Mouse (Mus musculus) right cerebral cortex, adult 18-20 months (tissue): ENCODE data around the gene Hmgb1.

Experiments used
- DNase-seq: peaks from one replicate; pipeline ENCODE4 v3.0.0; 2022; ENCODE audit warnings: mixed read lengths

Hmgb1 gene

DNA sequence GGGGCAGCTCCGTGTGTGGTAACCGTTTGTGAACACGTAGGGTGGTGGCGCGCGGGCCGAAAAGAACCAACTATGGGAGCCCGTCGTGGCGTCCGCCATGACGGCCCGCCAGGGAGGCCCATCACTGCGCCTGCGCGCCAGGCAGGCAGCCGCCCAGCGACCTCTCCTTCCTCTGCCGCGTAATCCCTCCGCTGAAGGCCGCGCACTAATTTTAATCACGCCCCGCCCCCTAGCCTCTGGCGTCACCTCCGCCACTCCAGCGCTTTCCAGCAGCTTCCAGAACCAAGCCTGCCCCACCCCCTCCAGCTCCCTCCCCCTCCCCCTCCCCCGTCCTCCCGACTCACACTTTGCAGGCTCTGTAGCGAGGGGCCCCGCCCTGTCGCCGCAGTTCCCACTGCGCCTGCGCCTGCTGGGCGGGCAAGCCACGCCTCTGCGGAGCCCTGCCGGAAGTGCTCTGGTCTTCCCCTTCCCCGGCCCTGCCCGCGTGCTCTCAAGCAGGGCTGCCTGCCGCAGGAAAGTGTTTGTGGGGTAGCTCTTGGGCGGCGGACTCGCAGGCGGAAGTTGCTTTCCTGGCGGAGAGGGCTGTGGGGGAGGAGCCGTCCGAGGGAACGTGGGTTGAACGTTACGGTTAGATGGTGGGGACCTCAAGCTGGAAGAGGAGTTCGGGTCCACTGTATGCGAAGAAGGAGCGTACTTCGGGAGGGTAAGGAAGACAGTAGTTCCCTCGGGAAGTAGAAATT is at the start of gene Hmgb1, which contains the start of gene Uspl1:
Gene Hmgb1, minus strand, starts transcription at position 386 of the 740 bp plus-strand sequence.
Gene Uspl1, plus strand, starts transcription at position 247 of the 740 bp plus-strand sequence.
- DNase-seq, result peak; percentile 99

DNA sequence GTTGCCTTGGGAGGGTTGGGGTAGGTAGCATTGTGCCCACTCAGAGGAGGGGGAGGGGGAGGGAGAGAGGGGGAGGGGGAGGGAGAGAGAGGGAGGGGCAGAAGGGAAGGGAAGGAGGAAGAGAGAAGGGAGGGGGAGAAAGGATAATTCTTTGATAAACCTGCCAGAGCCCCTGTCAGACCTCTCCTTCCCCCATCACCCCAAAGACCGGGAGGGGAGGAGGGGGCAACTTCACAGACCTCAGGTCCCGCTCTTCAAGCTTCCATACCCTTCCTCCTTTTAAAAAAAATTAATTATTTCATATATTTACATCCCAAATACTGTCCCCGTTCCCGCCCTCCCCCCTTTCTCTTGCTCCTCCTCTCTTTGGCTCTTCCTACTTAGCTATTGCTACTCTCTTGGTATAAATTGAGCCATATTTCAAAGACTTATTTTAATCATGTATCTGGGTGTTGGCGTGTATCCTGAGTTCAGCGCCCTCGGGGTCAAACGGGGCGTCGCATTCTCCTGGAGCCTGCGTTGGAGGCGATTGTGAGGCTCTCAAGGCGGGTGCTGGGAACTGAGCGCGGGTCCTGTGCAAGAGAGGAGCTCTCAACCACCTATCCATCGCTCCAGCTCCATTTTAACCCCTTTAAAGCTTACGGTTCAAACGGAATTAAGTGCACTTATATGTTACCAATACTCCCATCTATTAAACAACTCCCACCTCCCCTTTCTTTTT is 45.5 kb upstream of the Hmgb1 start:
- DNase-seq, result no peak

DNA sequence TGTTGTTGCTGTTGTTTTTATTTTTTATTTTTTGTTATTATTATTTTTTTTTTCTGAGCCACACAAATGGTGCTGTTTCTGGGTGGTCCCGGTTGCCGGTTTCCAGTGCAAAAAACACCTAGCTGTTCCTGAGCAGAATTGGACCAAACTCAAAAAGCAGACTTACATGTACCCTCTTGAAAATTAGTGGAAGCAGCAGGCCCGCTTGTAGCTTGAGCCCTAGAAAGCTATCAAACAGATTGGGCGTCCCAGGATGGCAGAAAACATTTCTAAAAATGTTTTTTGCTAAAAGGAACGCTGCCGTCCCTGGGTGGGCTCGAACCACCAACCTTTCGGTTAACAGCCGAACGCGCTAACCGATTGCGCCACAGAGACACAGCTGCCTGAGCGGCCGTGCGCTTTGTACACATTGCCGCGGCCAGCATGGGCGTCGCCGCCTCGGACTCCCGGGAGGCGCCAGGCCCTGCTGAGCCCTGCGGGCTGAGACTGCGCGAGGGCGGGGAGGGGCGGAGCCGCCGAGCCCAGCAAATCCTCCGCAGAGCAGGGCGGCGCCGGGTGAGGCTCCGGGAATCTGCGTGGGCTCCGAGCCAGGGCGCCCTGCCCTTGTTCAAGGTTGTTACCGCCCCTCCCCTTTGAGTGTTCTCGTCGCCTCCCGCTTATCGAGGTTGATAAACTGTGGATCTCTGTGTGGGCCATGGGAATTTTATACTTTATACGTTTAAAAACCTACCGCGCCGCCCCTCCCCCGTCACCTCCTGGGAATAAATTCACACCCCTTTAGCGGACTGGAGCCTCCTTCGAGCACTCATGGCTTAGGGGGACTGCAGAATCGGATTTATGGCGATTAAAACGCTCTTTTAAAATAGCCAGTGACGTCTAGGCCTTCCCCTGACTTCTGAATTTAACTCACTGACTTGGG is 44.7 kb upstream of the Hmgb1 start:
- DNase-seq, result peak; percentile 98

DNA sequence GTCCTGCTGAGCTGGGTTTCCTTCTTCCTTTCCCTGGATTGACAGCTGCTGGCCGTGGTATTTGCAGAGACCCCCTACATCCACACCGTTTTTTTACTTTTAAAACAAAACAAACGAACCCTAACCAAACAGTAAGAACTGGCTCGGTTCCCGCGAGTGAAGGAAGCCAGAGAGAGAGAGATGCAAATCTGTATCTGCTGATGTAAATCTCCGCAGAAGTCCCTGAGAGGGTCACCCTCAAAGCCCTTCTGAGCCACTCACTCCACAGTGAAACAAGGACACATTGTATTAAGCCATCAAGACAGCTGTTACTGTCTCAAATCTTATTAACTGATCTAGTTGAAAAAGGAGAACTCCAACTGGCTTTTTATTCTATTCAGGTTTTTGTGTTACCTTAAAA is 40.4 kb upstream of the Hmgb1 start:
- no peak for DNase-seq

DNA sequence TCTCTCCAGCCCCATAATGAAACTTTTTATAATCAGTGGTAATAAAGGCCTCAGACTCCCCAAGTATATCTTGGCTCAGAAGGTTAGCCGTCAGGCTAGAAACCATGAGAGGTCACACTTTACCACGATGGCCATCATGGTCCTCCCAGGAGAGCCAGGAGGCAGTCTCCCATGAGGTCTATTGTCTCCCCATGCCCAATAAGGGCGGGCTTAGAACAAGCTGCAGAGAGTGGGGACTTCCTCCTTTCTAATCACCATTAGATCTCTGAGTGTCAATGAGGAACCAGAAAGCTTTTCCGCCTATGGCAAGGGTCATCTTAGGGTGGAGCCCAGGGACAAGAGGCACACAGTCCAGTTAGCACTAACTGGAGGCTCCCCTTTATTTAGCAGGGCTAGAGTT is 37.1 kb upstream of the Hmgb1 start:
- DNase-seq, result no peak

DNA sequence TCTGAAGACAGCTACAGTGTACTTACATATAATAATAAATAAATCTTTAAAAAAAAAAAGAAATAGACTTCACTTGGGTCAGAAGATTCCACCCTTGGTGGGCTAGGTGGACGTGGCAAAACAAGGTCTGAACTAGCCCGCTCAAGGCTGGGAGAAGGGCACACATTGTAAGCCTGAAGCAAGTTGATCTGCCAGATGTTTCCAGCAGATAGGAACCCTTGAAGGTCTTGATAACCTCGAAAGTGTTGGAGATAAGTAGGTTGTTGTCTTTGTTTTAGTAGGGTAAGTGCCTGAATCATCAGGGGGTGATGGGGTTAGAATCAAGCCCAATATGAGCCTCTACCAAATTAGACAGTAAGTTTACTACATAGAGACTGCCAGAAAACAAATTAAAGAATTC is 35.2 kb upstream of the Hmgb1 start:
- DNase-seq, result no peak

DNA sequence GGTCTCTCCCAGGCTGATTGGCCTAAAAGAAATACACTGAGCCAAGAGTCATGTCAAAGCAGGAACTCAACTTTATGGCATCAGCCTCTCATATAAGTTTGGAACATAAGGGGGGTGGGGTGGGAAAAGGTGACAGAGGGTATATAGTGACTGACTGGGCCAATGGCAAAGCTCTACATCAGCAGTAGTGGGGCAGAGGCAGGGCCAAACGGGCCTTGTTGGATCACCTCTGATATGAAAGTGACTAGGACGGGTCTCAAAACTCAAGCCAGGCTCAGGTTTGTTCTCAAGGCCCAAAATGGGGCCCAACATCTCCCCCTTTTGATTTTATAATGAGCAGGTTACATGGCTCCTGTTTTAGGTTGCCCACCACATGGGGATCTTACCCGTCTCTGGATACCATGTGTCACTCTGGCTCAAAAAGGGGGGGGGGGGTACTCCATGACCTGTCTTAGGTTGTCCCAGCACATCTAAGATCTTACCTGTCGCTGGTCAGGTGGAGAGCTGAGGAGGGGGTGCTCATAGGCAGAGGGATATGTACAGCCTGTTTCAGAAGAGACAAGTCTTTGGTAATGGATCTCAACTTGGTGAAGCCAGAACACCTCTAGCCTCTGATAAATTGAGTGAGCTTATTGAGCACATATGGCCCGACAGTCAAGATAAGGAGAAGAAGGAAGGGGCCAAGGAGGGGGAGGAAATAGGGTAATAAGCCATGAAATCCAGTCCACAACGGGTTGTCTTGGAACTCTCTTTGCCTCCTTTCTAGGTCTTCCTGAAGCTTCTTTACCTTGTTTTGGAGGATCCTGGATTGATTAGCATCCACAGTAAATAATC is 33.5 kb upstream of the Hmgb1 start:
- no peak for DNase-seq

DNA sequence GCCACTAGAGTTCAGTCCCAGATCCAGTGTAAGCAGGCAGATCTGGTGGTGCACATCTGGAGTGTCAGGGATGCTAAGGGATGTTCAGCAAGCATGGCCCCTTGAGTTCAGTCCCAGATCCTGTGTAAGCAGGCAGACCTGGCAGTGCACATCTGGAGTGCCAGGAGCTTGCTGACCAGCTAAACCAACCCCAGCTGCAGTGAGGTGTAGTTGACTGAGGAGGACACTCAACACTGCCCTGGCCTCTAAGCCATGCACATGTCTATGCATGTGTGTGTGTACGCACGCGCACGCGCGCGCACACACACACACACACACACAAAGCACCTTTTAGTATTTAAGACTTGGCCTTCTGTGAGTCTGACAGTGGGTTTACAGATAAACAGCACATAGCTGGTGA is 31.3 kb upstream of the Hmgb1 start:
- no peak for DNase-seq

DNA sequence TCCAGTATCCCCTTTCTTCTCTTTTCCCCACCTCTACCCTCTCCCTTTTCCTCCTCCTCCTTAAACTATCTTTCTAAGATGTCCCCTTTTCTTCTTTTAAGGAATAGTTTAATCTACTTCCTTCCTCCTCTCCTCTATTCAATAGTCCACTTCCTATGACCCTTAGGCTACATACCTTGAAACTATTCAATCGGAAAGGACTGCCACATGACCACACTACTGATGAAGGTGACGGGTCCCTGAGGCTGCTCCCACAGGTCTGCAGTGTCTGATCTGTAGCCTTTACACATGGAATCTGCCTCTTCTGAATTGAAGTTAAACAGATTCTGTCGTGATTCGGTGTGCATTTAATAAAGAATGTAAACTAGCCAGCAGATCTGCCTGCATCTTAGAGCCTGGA is 28.5 kb upstream of the Hmgb1 start:
- no peak for DNase-seq

DNA sequence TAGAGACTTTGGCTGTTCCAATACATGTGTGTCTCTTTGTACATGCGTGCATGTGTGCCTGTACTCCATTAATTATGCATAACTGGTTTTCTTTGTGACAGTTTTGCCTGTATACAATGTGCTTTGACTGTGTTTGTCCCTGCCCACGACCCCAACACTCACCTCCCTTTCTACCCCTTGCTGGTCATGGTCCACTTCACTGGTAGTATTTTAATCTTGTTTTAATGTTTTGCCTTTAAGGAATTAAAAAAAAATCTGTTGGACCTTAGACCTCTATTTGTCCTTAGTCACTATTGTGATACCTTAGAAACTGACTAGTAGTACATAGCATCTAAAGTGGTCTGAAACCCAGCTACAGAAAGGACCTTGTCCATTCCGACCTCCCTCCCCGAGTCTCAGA is 26.8 kb upstream of the Hmgb1 start:
- DNase-seq, result no peak

DNA sequence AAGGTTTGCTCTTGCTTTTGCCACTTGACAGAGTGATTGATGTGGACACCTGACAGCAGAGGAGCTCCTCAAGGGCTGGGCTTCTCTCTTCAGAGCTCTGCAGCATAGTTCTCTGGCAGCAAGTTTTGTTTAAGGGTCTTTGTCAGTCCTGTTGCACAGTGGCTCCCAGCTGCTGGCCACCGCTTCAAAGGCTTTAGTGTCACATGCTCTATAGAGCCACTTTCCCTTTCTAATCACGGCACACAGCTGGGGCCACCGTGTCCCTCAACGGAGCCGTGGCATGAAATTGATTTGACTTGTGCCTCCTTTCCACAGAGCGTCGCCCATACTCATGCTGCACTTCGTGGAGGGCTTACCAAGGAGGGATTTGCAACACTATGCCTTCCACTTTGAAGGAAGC is 25.0 kb upstream of the Hmgb1 start:
- DNase-seq, result no peak

DNA sequence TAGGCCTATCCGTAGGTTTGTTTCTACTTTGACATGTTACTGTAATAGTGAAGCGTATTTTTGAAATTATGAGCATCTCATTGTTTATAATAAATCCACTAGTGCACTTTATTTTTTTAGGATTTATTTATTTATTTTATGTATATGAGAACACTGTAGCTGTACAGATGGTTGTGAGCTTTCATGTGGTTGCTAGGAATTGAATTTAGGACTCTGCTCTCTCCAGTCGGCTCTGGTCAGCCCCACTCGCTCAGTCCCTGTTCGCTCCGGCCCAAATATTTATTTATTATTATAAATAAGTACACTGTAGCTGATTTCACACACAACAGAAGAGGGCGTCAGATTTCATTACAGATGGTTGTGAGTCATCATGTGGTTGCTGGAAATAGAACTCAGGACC is 24.5 kb upstream of the Hmgb1 start:
- DNase-seq, result no peak

DNA sequence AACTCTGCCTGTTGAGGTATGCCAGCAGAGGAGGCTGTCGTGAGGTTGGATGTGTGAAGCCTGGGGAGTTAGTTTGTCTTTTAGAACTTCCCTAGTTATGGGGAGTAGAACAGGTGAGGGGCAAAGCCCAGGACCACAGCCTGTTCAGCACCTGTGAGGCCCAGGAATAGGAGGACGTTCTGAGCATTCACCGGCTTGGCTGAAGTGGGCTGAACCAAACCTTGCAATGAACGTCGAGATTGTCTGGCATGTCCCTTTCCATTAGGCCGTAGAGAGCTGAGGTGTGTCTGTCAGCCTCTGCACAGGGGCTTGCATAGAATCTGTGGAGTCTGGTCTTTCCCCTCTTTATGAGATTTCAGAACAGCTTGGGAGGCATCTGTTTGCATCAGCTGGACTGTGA is 23.4 kb upstream of the Hmgb1 start:
- no peak for DNase-seq

DNA sequence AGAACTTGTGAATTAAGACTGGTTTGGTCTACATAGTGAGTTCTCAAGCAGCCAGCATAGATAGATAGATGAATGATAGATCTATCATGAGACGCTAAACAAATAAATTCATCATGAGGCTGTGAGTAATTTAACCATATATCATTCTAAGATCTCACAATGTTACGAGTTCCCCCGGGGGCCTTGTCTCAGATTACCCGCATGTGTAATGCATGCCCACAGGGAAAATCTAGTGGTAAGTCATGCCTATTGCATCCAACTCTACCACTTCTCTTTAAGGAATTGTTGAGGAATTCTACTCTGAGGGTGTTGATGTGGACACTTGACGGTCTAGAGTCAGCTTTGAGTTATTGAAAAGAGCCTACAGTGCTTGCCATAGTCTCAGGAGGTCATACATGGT is 22.0 kb upstream of the Hmgb1 start:
- no peak for DNase-seq

DNA sequence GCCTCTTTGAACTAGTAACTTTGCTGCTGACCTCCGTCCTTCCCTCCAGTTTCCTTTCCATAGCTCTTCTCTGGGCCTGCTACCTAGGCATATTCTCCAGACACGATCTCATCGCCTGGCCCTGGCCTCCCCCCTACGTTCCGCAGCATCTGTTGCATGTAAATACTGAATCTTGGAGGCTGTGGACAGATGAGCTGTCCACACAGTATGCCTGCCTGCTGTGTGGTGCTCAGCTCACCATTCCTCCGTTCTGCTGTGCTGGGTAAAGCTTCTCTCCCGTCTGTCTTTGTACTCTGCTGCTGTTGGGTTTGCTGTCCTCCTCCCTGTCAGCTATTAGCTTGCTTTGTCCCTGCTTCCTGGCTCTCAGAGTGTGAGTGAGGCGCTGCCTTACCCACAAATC is 21.0 kb upstream of the Hmgb1 start:
- no peak for DNase-seq

DNA sequence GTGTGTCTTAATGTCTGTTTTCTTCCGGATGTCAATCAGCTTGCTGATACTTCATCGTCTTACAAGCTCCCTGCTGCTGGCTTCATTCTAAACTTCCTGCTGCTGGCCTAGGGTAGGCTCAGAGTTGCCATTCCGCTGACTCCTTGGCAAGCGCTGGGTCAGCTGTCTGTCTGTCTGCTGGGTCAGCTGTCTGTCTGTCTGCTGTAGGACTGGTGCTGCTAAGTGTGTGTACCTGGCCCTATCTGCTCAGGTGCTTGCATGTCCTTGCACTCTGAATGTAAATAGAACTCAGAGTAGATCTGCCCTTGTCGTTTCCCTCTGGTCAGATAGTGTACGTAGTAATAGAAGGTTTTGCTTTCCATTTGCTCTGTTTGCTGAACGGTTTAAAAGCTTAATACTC is 20.5 kb upstream of the Hmgb1 start:
- no peak for DNase-seq

DNA sequence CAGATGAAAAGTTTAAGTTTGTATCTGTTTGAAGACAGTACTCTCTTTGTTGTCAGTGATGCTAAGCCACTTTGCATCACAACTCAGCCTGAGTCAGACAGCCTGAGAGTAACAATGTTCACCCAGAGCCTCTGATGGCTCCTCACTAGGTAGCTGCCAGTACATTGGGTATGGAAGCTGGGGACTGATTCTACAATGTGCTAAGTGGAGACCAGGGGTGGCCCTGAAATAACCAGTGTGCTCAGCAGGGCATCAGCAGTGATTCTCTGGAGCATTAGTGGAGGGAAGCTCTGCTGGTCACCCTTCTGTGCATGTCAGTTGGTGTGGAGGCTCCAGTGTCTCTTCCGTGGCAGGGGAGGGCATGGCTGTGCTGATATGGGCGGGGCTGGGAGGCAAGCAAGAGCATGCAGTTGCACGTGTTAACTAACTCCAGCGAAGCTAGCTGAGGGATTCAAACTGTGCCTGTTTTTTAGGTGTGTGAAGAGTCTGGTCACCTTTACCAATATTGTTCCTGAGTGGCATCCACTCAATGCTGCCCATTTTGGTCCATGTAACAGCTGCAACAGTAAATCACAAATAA is 19.6 kb upstream of the Hmgb1 start:
- DNase-seq, result no peak

DNA sequence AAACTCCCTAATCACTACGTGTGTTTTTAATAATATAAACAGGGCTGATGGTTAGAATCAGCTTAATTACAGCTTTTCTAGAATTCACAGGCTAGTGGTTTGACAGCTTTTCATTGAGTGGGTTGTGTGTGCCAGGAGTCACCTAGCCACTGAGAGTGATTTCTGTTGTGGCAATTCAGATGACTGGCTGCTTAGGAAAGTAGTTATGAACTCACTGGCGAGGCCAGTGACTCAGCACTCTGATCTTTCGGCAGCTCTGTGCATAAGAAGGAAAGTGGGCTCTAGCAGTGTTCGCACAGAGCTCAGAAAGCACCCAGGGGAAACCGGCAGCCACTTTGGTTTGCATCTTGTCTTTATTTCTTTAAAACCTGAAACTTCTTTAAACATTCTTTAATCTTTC is 18.7 kb upstream of the Hmgb1 start:
- DNase-seq, result peak; percentile 35

DNA sequence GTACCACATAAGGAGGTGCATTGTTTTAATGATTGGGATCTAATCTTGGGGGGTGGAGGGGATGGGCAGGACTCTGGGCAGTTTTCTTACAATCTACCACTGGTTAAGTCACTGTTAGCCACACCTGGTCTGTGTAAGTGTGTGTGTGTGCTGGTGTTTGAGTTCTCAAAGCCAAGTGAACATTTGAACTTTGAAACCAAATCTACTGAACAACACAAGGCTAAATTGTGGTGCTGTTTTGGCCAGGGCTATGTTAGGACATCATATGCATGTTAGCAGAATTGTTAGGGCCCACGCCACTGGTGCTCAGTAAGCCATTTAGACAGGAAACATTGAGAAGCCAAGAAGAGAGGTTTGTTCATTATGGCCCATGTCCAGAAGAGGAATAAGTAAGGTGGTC is 14.5 kb upstream of the Hmgb1 start:
- DNase-seq, result no peak

DNA sequence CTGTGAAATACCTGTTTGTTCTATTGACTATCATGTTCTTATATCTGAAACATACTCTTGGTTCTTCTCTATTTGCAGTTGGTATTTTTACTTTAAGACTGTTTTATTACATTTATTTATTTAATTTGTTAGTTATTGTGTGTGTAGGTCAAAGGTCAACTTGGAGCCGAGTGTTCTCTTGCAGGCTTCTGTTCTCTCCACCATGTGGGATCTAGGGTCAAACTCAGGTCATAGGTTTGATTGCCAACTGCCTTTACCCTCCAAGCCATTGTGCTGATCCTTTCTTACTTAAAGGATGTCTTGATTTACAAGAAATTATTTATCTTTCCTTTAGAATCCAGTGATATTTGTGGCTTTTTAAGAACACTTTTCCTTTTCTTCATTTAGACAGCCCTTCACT is 12.3 kb upstream of the Hmgb1 start:
- no peak for DNase-seq

DNA sequence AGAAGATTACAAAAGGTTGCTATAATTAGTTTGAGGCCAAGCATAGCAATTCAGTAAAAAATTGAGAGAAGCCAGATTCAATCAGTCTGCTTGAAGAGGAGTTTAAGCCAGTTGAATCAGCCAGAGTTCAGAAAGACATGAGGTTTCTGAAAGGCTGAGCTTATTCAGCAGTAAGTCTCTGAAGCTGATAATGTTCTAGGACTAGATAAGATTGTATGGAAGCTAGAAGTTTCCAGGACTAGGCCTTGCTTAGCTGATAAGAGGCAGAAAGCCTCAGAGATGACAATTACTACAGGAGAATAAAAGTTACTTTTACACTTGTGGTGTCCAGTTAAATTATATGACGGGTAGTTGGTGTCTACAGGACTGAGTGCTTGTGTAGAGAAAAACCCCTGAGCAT is 5.9 kb upstream of the Hmgb1 start:
- no peak for DNase-seq

DNA sequence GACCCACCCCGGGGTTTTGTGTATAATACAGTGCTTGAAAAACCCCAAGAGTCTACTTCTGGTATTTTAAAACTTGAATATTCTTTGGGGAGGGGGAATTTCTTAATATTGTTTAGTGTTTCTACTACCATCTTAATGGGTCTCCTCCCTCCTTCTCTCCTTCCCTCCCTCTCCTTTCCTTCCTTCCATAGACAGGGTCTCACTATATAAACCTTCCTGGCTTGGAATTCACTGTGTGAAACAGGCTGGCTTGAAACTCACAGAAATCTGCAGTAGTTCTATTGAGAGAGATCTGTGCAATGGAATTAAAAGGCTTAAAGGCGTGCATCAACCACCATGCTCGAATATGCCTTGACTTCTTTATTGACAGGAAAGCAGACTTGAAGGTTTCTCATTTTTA is 1.5 kb upstream of the Hmgb1 start:
- DNase-seq, result no peak
